Mouse (Mus musculus): ENCODE measurements around the gene Srek1ip1. TPM values are rescaled to one million over a fixed set of nuclear protein-coding genes. Genes with fewer than 3 reads are reported as not detected.

Gene Srek1ip1
- polyA plus RNA-seq, 1 experiment = 21.4 TPM

- no peak for DNase-seq (ENCODE audit: extremely low spot score in 1 of 2, low spot score in 1 of 2)
Measured at GRCm38 (mm10) chr13:104837628-104838027, 45.3 kb downstream of the Srek1ip1 start.

GRCm38 (mm10) chr13:104841937-104842336, 49.7 kb downstream of the Srek1ip1 start:
- DNase-seq (ENCODE audit: extremely low spot score in 1 of 2, low spot score in 1 of 2) = no peak

- DNase-seq (ENCODE audit: extremely low spot score in 1 of 2, low spot score in 1 of 2) = no peak
Measured at GRCm38 (mm10) chr13:104843295-104844089, 51.2 kb downstream of the Srek1ip1 start.

- no peak for DNase-seq (ENCODE audit: extremely low spot score in 1 of 2, low spot score in 1 of 2)
Measured at GRCm38 (mm10) chr13:104853645-104854044, 61.4 kb downstream of the Srek1ip1 start.

GRCm38 (mm10) chr13:104863127-104863979, 71.1 kb downstream of the Srek1ip1 start, which contains the start of gene Shisal2b:
Gene Shisal2b, minus strand, starts transcription at chr13:104863893.
- DNase-seq (ENCODE audit: extremely low spot score in 1 of 2, low spot score in 1 of 2) = peak in 1 of 2 experiments; percentile 20

- no peak for DNase-seq (ENCODE audit: extremely low spot score in 1 of 2, low spot score in 1 of 2)
Measured at GRCm38 (mm10) chr13:104866726-104867125, 74.4 kb downstream of the Srek1ip1 start.

GRCm38 (mm10) chr13:104869907-104870306, 77.6 kb downstream of the Srek1ip1 start:
- DNase-seq (ENCODE audit: extremely low spot score in 1 of 2, low spot score in 1 of 2) = peak in 1 of 2 experiments; percentile 47

GRCm38 (mm10) chr13:104878508-104878907, 86.2 kb downstream of the Srek1ip1 start:
- DNase-seq (ENCODE audit: extremely low spot score in 1 of 2, low spot score in 1 of 2) = no peak

GRCm38 (mm10) chr13:104883566-104884249, 91.4 kb downstream of the Srek1ip1 start:
- no peak for DNase-seq (ENCODE audit: extremely low spot score in 1 of 2, low spot score in 1 of 2)

GRCm38 (mm10) chr13:104886308-104887032, 94.2 kb downstream of the Srek1ip1 start:
- DNase-seq (ENCODE audit: extremely low spot score in 1 of 2, low spot score in 1 of 2) = no peak

Other genes starting within 250 kb of the Srek1ip1 start
- 16.4 and 19.3 TPM in 2 replicates for gene Cwc27, start 24.7 kb downstream of the Srek1ip1 start, polyA plus RNA-seq (2012; rRNA removed)
- gene Shisal2b, start 71.4 kb downstream of the Srek1ip1 start, polyA plus RNA-seq (2012; rRNA removed) = 0.46 and 0.82 TPM in 2 replicates